ENCODE assay signal across 14 mouse cellular contexts in the genomic region with DNA sequence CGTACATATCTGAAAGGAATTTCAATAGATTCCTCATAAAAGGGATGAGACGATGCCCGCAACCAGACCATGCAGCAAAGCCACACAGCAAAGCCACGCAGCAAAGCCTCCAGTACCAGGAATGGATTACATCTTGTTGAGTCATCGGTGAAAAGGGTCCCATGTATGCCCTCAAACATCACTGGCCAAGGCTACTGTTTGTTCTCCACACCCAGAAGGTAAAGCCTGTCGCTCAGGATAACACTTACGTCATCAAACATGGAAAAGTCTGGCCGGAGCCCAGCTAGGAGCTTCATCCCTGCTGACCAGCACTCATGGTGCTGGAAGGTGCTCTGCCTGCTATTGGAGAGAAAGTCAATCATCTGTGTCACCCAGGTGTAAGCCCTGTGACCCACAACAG.
"Had no signal": no experiment of that assay in that cellular context is flagged by ENCODE, and none has a peak within 500 bp of the region (broad histone marks: within the 10 kb centered on the region; RNA-seq: fewer than 3 reads in every experiment).

No protein-coding gene starts in this region.

- H3K36me3 ChIP-seq: lung, embryonic 15.5 days; midbrain, embryonic 15.5 days had no signal

- H3K4me2 ChIP-seq: lung, embryonic 15.5 days; midbrain, embryonic 11.5 days; midbrain, embryonic 15.5 days had no signal

- H3K4me1 ChIP-seq: lung, embryonic 15.5 days; midbrain, embryonic 15.5 days had no signal

- DNase-seq: kidney, adult 11 months; kidney, adult 8-10 months; kidney, postnatal 10 days; kidney, postnatal 36 days; left cerebral cortex, postnatal 4 days; lung, adult 18-20 months; lung, postnatal 14 days; lung, postnatal 4 days; thymus, postnatal 25 days had no signal

- H3K9me3 ChIP-seq: lung, embryonic 15.5 days; midbrain, embryonic 15.5 days had no signal

- ATAC-seq: inflammation-experienced regulatory T-cells, adult 6 months; midbrain, embryonic 15.5 days had no signal

- H3K27ac ChIP-seq: liver, embryonic 14.5 days; lung, embryonic 15.5 days; midbrain, embryonic 15.5 days had no signal

- H3K4me3 ChIP-seq: lung, embryonic 15.5 days; midbrain, embryonic 15.5 days had no signal

- H3K27me3 ChIP-seq: lung, embryonic 15.5 days had no signal

- H3K9ac ChIP-seq: liver, embryonic 14.5 days; lung, embryonic 15.5 days; midbrain, embryonic 15.5 days had no signal
